In genomic region chr9:98158421-98158820, GRCm38 (mm10) we compare ENCODE assay signal across 23 mouse cellular contexts.
DNase-seq lines count a peak whose midpoint lies in the region; ATAC-seq lines count a peak whose summit lies in the region.
"Had no signal": no experiment of that assay in that cellular context is flagged by ENCODE, and none has a peak within 500 bp of the region (broad histone marks: within the 10 kb centered on the region; RNA-seq: fewer than 3 reads in every experiment).

No protein-coding gene starts in this region.

- no peak overlapping the region for H3K9ac ChIP-seq in midbrain, embryonic 14.5 days (replicated peaks; ENCODE audit: low read length)
- H3K9ac ChIP-seq: hindbrain, embryonic 15.5 days; intestine, embryonic 15.5 days; midbrain, embryonic 13.5 days; neural tube, embryonic 13.5 days had no signal

- intact Hi-C loops in left cerebral cortex, postnatal 10 days (cut with DNase I), result no loop called here
- intact Hi-C loops in left cerebral cortex, postnatal 25 days (cut with DNase I), result no loop called here

- H3K27ac ChIP-seq in midbrain, embryonic 14.5 days (replicated peaks; ENCODE audit: low read depth, low read length), result no peak overlapping the region
- H3K27ac ChIP-seq: hindbrain, embryonic 15.5 days; intestine, embryonic 15.5 days; midbrain, embryonic 13.5 days; neural tube, embryonic 13.5 days; stomach, postnatal 0 days had no signal

- H3K4me2 ChIP-seq in midbrain, embryonic 14.5 days (ENCODE audit: low read length), result no peak overlapping the region
- H3K4me2 ChIP-seq: hindbrain, embryonic 15.5 days; intestine, embryonic 15.5 days; liver, embryonic 11.5 days; midbrain, embryonic 13.5 days; neural tube, embryonic 13.5 days had no signal

- no peaks in the 10 kb centered on the region for H3K9me3 ChIP-seq in midbrain, embryonic 14.5 days (ENCODE audit: control insufficient read depth, low read length)
- H3K9me3 ChIP-seq: hindbrain, embryonic 15.5 days; intestine, embryonic 15.5 days; midbrain, embryonic 13.5 days; neural tube, embryonic 13.5 days had no signal

- no peak overlapping the region for H3K4me3 ChIP-seq in midbrain, embryonic 14.5 days (replicated peaks; ENCODE audit: low read depth, low read length)
- H3K4me3 ChIP-seq: hindbrain, embryonic 15.5 days; intestine, embryonic 15.5 days; midbrain, embryonic 13.5 days; neural tube, embryonic 13.5 days had no signal

- WGBS in midbrain, embryonic 14.5 days, result 91% methylated on average over 2 of the region's 2 CpGs

- H3K4me1 ChIP-seq in midbrain, embryonic 14.5 days (ENCODE audit: control insufficient read depth, insufficient read depth, low read length), result no peaks in the 10 kb centered on the region
- H3K4me1 ChIP-seq: hindbrain, embryonic 15.5 days; intestine, embryonic 15.5 days; midbrain, embryonic 13.5 days; neural tube, embryonic 13.5 days had no signal

- 0 out of 2 replicates have a peak, but pooled peaks have one; percentile 36 for ATAC-seq in cerebellum, adult (ENCODE audit: insufficient number of reproducible peaks, low FRiP score, low TSS enrichment)
- ATAC-seq in midbrain, embryonic 14.5 days (ENCODE audit: low FRiP score, low TSS enrichment), result no peak
- ATAC-seq: CD4-positive, CD25-positive, alpha-beta regulatory T cell, adult 4 months; intestine, embryonic 15.5 days; midbrain, embryonic 13.5 days; Patski had no signal

- no peaks in the 10 kb centered on the region for H3K36me3 ChIP-seq in midbrain, embryonic 14.5 days (ENCODE audit: control insufficient read depth, insufficient read depth, low read length)
- H3K36me3 ChIP-seq: hindbrain, embryonic 15.5 days; intestine, embryonic 15.5 days; midbrain, embryonic 13.5 days; neural tube, embryonic 13.5 days had no signal

- H3K27me3 ChIP-seq in midbrain, embryonic 14.5 days (ENCODE audit: control insufficient read depth, insufficient read depth, low read length), result no peaks in the 10 kb centered on the region
- H3K27me3 ChIP-seq: hindbrain, embryonic 15.5 days; intestine, embryonic 15.5 days; midbrain, embryonic 13.5 days; neural tube, embryonic 13.5 days had no signal

- no peak for DNase-seq in cerebellum, postnatal 4 days (ENCODE audit: low spot score in 2 of 2)
- peak; percentile 23 to 44 for DNase-seq in frontal cortex, postnatal 36 days (ENCODE audit: low spot score in 2 of 2)
- no peak for DNase-seq in frontal cortex, postnatal 10 days (ENCODE audit: low spot score in 2 of 2)
- DNase-seq in left cerebral cortex, adult 11 months (ENCODE audit: low spot score), result peak; percentile 14
- DNase-seq in left cerebral cortex, postnatal 10 days (ENCODE audit: extremely low spot score in 1 of 2, low spot score in 2 of 2), result no peak
- DNase-seq in left cerebral cortex, postnatal 25 days (ENCODE audit: low spot score in 2 of 2), result peak; percentile 4 to 67
- no peak for DNase-seq in midbrain, embryonic 14.5 days
- DNase-seq: adrenal gland, postnatal 14 days; cerebellum, adult 8-10 months; heart, postnatal 4 days; kidney, postnatal 36 days; lung, adult 18-20 months; lung, postnatal 14 days; thymus, postnatal 14 days had no signal

Comparison
In these comparisons a context has a peak if more than half of its experiments do, and no peak if none do; other contexts are left out.
1. DNase-seq: peak in frontal cortex, postnatal 36 days (2 of 2), left cerebral cortex, adult 11 months (single experiment) and left cerebral cortex, postnatal 25 days (2 of 2); none in cerebellum, postnatal 4 days (0 of 2), frontal cortex, postnatal 10 days (0 of 2), left cerebral cortex, postnatal 10 days (0 of 2) and midbrain, embryonic 14.5 days (single experiment).